13 mouse cellular contexts compared by ENCODE assay signal in genomic region chr17:62782826-62783404, GRCm38 (mm10).
DNase-seq lines count a peak whose midpoint lies in the region; ATAC-seq and TF ChIP-seq lines count a peak whose summit lies in the region.
"Had no signal": no experiment of that assay in that cellular context is flagged by ENCODE, and none has a peak within 500 bp of the region (broad histone marks: within the 10 kb centered on the region; RNA-seq: fewer than 3 reads in every experiment).

No protein-coding gene starts in this region.

- DNase-seq in kidney, adult 2 months: peak; percentile 34
- DNase-seq in kidney, postnatal 14 days: peak; percentile 28
- DNase-seq in lung, postnatal 25 days (ENCODE audit: low spot score): peak; percentile 34
- no peak for DNase-seq in ovary, adult 18-20 months (ENCODE audit: low spot score)
- no peak for DNase-seq in frontal cortex, adult 2 months (ENCODE audit: extremely low spot score in 1 of 2, low spot score in 1 of 2)
- DNase-seq: cerebellum, adult 18-20 months; right cerebral cortex, postnatal 14 days; thymus, postnatal 36 days had no signal

- no peaks in the 10 kb centered on the region for H3K36me3 ChIP-seq in kidney, adult 2 months (ENCODE audit: control insufficient read depth, insufficient read depth, low read length)
- no peaks in the 10 kb centered on the region for H3K36me3 ChIP-seq in kidney, embryonic 16.5 days (ENCODE audit: insufficient read depth, low read length)
- no peaks in the 10 kb centered on the region for H3K36me3 ChIP-seq in heart, embryonic 11.5 days (ENCODE audit: control insufficient read depth, insufficient read depth, low read length)
- H3K36me3 ChIP-seq in neural tube, embryonic 15.5 days: no peaks in the 10 kb centered on the region
- H3K36me3 ChIP-seq: liver, embryonic 15.5 days had no signal

- H3K27ac ChIP-seq in kidney, adult 2 months (ENCODE audit: insufficient read depth, low read depth, low read length): peak overlapping the region; percentile 79
- H3K27ac ChIP-seq in kidney, embryonic 16.5 days (ENCODE audit: low read length): no peak overlapping the region; the same call in 1 of the 2 replicates
- peak overlapping the region; percentile 67 for H3K27ac ChIP-seq in heart, embryonic 11.5 days (ENCODE audit: low read depth, low read length)
- no peak overlapping the region for H3K27ac ChIP-seq in neural tube, embryonic 15.5 days (replicated peaks)
- H3K27ac ChIP-seq: liver, embryonic 15.5 days had no signal

- H3K4me2 ChIP-seq in kidney, embryonic 16.5 days (replicated peaks; ENCODE audit: low read depth, low read length): no peak overlapping the region
- H3K4me2 ChIP-seq in heart, embryonic 11.5 days: peak overlapping the region; percentile 34
- no peak overlapping the region for H3K4me2 ChIP-seq in neural tube, embryonic 15.5 days
- H3K4me2 ChIP-seq: liver, embryonic 15.5 days had no signal

- H3K4me3 ChIP-seq in kidney, adult 2 months (ENCODE audit: insufficient read depth, low read depth, low read length): peak overlapping the region; percentile 4; the same call in 1 of the 2 replicates
- H3K4me3 ChIP-seq in kidney, embryonic 16.5 days (ENCODE audit: low read length): no peak overlapping the region
- no peak overlapping the region for H3K4me3 ChIP-seq in heart, embryonic 11.5 days (ENCODE audit: low read depth, low read length)
- no peak overlapping the region for H3K4me3 ChIP-seq in neural tube, embryonic 15.5 days (replicated peaks)
- H3K4me3 ChIP-seq: erythroblast, embryonic 14.5 days; liver, embryonic 15.5 days had no signal

- no peak for TF ChIP-seq CTCF in kidney, adult 2 months (conservative IDR thresholded peaks at IDR 0.05; ENCODE audit: insufficient read depth, insufficient read length, low read depth, low read length)

- H3K4me1 ChIP-seq in kidney, adult 2 months (ENCODE audit: control insufficient read depth, insufficient read depth, low read length): no peaks in the 10 kb centered on the region; the same call in 1 of the 2 replicates
- H3K4me1 ChIP-seq in kidney, embryonic 16.5 days (ENCODE audit: insufficient read depth, low read length): peaks cover 25% of the 10 kb centered on the region
- H3K4me1 ChIP-seq in heart, embryonic 11.5 days (ENCODE audit: control insufficient read depth, insufficient read depth, low read length): peaks cover 22% of the 10 kb centered on the region
- peaks cover 19% of the 10 kb centered on the region for H3K4me1 ChIP-seq in neural tube, embryonic 15.5 days

- H3K27me3 ChIP-seq in kidney, adult 2 months (replicated peaks; ENCODE audit: control insufficient read depth, insufficient read depth, low read length): no peaks in the 10 kb centered on the region; the same call in 1 of the 2 replicates
- H3K27me3 ChIP-seq in kidney, embryonic 16.5 days (ENCODE audit: insufficient read depth, low read length): no peaks in the 10 kb centered on the region
- H3K27me3 ChIP-seq in heart, embryonic 11.5 days (ENCODE audit: control insufficient read depth, insufficient read depth, low read length): no peaks in the 10 kb centered on the region
- no peaks in the 10 kb centered on the region for H3K27me3 ChIP-seq in neural tube, embryonic 15.5 days (replicated peaks)
- H3K27me3 ChIP-seq: liver, embryonic 15.5 days had no signal

- H3K9me3 ChIP-seq in kidney, embryonic 16.5 days (ENCODE audit: low read length): no peaks in the 10 kb centered on the region
- H3K9me3 ChIP-seq in heart, embryonic 11.5 days (replicated peaks; ENCODE audit: control insufficient read depth, low read length): no peaks in the 10 kb centered on the region
- no peaks in the 10 kb centered on the region for H3K9me3 ChIP-seq in neural tube, embryonic 15.5 days (replicated peaks)
- H3K9me3 ChIP-seq: liver, embryonic 15.5 days had no signal

- no peak for ATAC-seq in kidney, embryonic 16.5 days (ENCODE audit: low FRiP score, low TSS enrichment)
- peak; percentile 31; the same call in 1 of the 2 replicates for ATAC-seq in heart, embryonic 11.5 days (replicated peaks; ENCODE audit: insufficient number of reproducible peaks, low FRiP score, low TSS enrichment)
- ATAC-seq in neural tube, embryonic 15.5 days (ENCODE audit: low FRiP score): no peak

- TF ChIP-seq POLR2A in kidney, adult 2 months (IDR thresholded peaks at IDR 0.05; ENCODE audit: low read depth, low read length): no peak

- 48% methylated on average over 13 of the region's 13 CpGs for WGBS in kidney, adult 2 months
- WGBS in kidney, embryonic 16.5 days: 56% methylated on average over 13 of the region's 13 CpGs
- 33% methylated on average over 13 of the region's 13 CpGs for WGBS in heart, embryonic 11.5 days (ENCODE audit: insufficient replicate concordance)
- 68% methylated on average over 13 of the region's 13 CpGs for WGBS in neural tube, embryonic 15.5 days

- no peak overlapping the region for H3K9ac ChIP-seq in kidney, embryonic 16.5 days (replicated peaks; ENCODE audit: low read length)
- peak overlapping the region; percentile 29; the same call in 1 of the 2 replicates for H3K9ac ChIP-seq in heart, embryonic 11.5 days (ENCODE audit: low read depth, low read length)
- H3K9ac ChIP-seq in neural tube, embryonic 15.5 days (replicated peaks): no peak overlapping the region
- H3K9ac ChIP-seq: liver, embryonic 15.5 days had no signal

Comparison
In these comparisons a context has a peak if more than half of its experiments do, and no peak if none do; other contexts are left out.
1. H3K27ac ChIP-seq: peak in kidney, adult 2 months (single experiment) and heart, embryonic 11.5 days (single experiment); none in kidney, embryonic 16.5 days (single experiment) and neural tube, embryonic 15.5 days (single experiment).
2. DNase-seq: peak in kidney, adult 2 months (single experiment), kidney, postnatal 14 days (single experiment) and lung, postnatal 25 days (single experiment); none in ovary, adult 18-20 months (single experiment) and frontal cortex, adult 2 months (0 of 2).